13 mouse cellular contexts compared by ENCODE assay signal in the genomic region with DNA sequence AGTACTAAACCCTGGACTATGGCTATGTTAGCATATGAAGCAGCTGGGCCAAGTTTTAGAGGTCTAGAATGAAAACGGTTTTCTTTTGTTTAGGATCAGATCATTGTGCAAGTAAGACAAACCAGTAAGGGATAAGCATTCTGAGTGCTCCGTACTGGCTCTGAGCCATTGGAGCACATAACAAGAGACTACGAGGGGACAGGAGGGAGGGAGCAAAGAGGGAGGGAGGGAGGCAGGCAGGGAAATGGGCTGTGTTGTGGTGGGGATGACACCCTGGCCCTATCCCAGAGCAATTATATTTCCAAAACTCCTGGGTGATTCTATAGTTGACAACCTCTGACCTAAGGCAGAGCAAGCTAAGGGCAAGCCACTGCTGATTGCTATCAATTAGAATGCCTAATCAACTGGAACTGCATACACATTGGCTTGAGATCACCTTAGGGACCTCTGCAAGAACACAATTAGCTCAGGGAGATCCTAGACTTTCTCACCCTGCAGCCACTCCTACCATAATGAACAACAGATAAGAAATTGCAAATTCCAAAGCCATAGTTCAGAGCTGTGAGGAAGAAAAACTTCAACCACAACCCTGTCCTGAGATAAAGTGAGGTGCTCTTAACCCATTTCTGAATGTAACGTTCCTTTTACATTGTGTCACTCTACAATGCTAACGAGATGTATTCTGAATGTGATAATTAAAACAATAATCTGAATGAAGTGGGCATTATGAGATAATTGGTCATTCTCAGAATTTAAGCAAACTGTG.
DNase-seq lines count a peak whose midpoint lies in the region; ATAC-seq and TF ChIP-seq lines count a peak whose summit lies in the region.
"Had no signal": no experiment of that assay in that cellular context is flagged by ENCODE, and none has a peak within 500 bp of the region (broad histone marks: within the 10 kb centered on the region; RNA-seq: fewer than 3 reads in every experiment).

No protein-coding gene starts in this region.

- no peak overlapping the region for H3K4me2 ChIP-seq in hindbrain, embryonic 12.5 days (replicated peaks)
- no peak overlapping the region for H3K4me2 ChIP-seq in midbrain, embryonic 15.5 days
- H3K4me2 ChIP-seq: liver, embryonic 13.5 days had no signal

- no peaks in the 10 kb centered on the region; a peak in 1 of 4 replicates for H3K36me3 ChIP-seq in MEL (ENCODE audit: control insufficient read depth in 1 of 2, insufficient read depth in 2 of 2, low read length in 2 of 2)
- H3K36me3 ChIP-seq in hindbrain, embryonic 12.5 days, result no peaks in the 10 kb centered on the region
- no peaks in the 10 kb centered on the region for H3K36me3 ChIP-seq in midbrain, embryonic 15.5 days (replicated peaks)
- H3K36me3 ChIP-seq: liver, embryonic 13.5 days had no signal

- DNase-seq in heart, adult 11 months, result peak; percentile 29
- DNase-seq in heart, postnatal 14 days, result no peak
- peak; percentile 12 for DNase-seq in MEL (ENCODE audit: low read depth, low spot score)
- DNase-seq in layer of hippocampus, postnatal 14 days (ENCODE audit: low spot score in 2 of 2), result no peak
- no peak for DNase-seq in layer of hippocampus, adult 2 months (ENCODE audit: low spot score in 2 of 2)
- DNase-seq in left cerebral cortex, postnatal 25 days (ENCODE audit: low spot score in 2 of 2), result no peak
- DNase-seq: heart, postnatal 36 days; kidney, postnatal 36 days; liver, embryonic 13.5 days; right cerebral cortex, adult 18-20 months had no signal

- intact Hi-C loops in heart, postnatal 14 days (cut with DNase I), result no loop called here
- intact Hi-C loops in left cerebral cortex, postnatal 25 days (cut with DNase I), result no loop called here

- no peak for TF ChIP-seq EP300 in MEL (IDR thresholded peaks at IDR 0.05; ENCODE audit: low read depth in 1 of 2, low read length in 2 of 2)

- H3K4me1 ChIP-seq in MEL (ENCODE audit: control insufficient read depth in 1 of 2, insufficient read depth in 2 of 2, low read length in 2 of 2), result peaks cover 2 to 5% of the 10 kb centered on the region in 2 experiments; a peak in 2 of 4 replicates
- peaks cover 24% of the 10 kb centered on the region for H3K4me1 ChIP-seq in hindbrain, embryonic 12.5 days
- peaks cover 20% of the 10 kb centered on the region for H3K4me1 ChIP-seq in midbrain, embryonic 15.5 days

- H3K79me2 ChIP-seq in MEL (ENCODE audit: control insufficient read depth, insufficient read depth, low read length, poor library complexity), result no peaks in the 10 kb centered on the region

- H3K9ac ChIP-seq in MEL (ENCODE audit: control insufficient read depth, low read depth, low read length, poor library complexity, severe bottlenecking), result no peak overlapping the region
- H3K9ac ChIP-seq in hindbrain, embryonic 12.5 days, result no peak overlapping the region
- no peak overlapping the region for H3K9ac ChIP-seq in midbrain, embryonic 15.5 days
- H3K9ac ChIP-seq: liver, embryonic 13.5 days had no signal

- whole genome bisulfite sequencing in hindbrain, embryonic 12.5 days, result 50% methylated on average over 5 of the region's 5 CpGs
- WGBS in midbrain, embryonic 15.5 days, result 29% methylated on average over 5 of the region's 5 CpGs

- ATAC-seq in hindbrain, embryonic 12.5 days (ENCODE audit: low FRiP score), result peak; percentile 82
- ATAC-seq in midbrain, embryonic 15.5 days (replicated peaks), result peak; percentile 61

- H3K4me3 ChIP-seq in MEL (ENCODE audit: control insufficient read depth in 1 of 2, insufficient read depth in 1 of 2, low read depth in 2 of 2, low read length in 2 of 2), result no peak overlapping the region
- H3K4me3 ChIP-seq in hindbrain, embryonic 12.5 days, result no peak overlapping the region
- H3K4me3 ChIP-seq in midbrain, embryonic 15.5 days, result no peak overlapping the region
- no peak overlapping the region for H3K4me3 ChIP-seq in layer of hippocampus, adult 2 months
- H3K4me3 ChIP-seq: liver, embryonic 13.5 days had no signal

- TF ChIP-seq RAD21 in MEL (IDR thresholded peaks at IDR 0.05; ENCODE audit: low read depth, low read length), result no peak

- TF ChIP-seq POLR2A in MEL (IDR thresholded peaks at IDR 0.05; ENCODE audit: control insufficient read depth in 1 of 2, insufficient read depth in 1 of 2, low read depth in 1 of 2, low read length in 2 of 2, poor library complexity in 1 of 2), result no peak

- H3K27ac ChIP-seq in MEL (ENCODE audit: control insufficient read depth, low read depth, low read length), result no peak overlapping the region
- no peak overlapping the region for H3K27ac ChIP-seq in hindbrain, embryonic 12.5 days
- H3K27ac ChIP-seq in midbrain, embryonic 15.5 days, result no peak overlapping the region
- H3K27ac ChIP-seq in layer of hippocampus, adult 2 months, result no peak overlapping the region
- H3K27ac ChIP-seq: liver, embryonic 13.5 days had no signal

- no peak for TF ChIP-seq CTCF in MEL (IDR thresholded peaks at IDR 0.05 in 2 of 3, conservative IDR thresholded peaks at IDR 0.05 in 1 of 3; ENCODE audit: control insufficient read depth in 1 of 3, insufficient read depth in 1 of 3, low read depth in 2 of 3, low read length in 3 of 3, poor library complexity in 1 of 3, severe bottlenecking in 1 of 3)
- TF ChIP-seq CTCF in layer of hippocampus, adult 2 months (conservative IDR thresholded peaks at IDR 0.05), result no peak

- H3K27me3 ChIP-seq in MEL (ENCODE audit: control insufficient read depth in 1 of 2, insufficient read depth in 2 of 2, low read length in 2 of 2), result no peaks in the 10 kb centered on the region
- no peaks in the 10 kb centered on the region for H3K27me3 ChIP-seq in hindbrain, embryonic 12.5 days
- no peaks in the 10 kb centered on the region for H3K27me3 ChIP-seq in midbrain, embryonic 15.5 days (replicated peaks)
- H3K27me3 ChIP-seq: liver, embryonic 13.5 days had no signal

- H3K9me3 ChIP-seq in MEL (replicated peaks; ENCODE audit: insufficient read depth, low read length), result no peaks in the 10 kb centered on the region
- no peaks in the 10 kb centered on the region for H3K9me3 ChIP-seq in hindbrain, embryonic 12.5 days (replicated peaks)
- H3K9me3 ChIP-seq in midbrain, embryonic 15.5 days, result no peaks in the 10 kb centered on the region
- H3K9me3 ChIP-seq: G1E; liver, embryonic 13.5 days had no signal

TF ChIP-seq in MEL, 35 proteins besides CTCF, POLR2A, EP300 and RAD21:
- no peak for TF ChIP-seq UBTF (IDR thresholded peaks at IDR 0.05; ENCODE audit: borderline replicate concordance, insufficient read depth, low read depth, low read length)
- TF ChIP-seq GATA1 (IDR thresholded peaks at IDR 0.05; ENCODE audit: low read depth, low read length), result no peak
- no peak for TF ChIP-seq ZC3H11A (IDR thresholded peaks at IDR 0.05; ENCODE audit: low read depth, low read length)
- no peak for TF ChIP-seq E2F4 (IDR thresholded peaks at IDR 0.05; ENCODE audit: borderline replicate concordance, low read depth, low read length)
- TF ChIP-seq SMC3 (IDR thresholded peaks at IDR 0.05; ENCODE audit: low read depth, low read length), result no peak
- no peak for TF ChIP-seq MAFK (IDR thresholded peaks at IDR 0.05; ENCODE audit: borderline replicate concordance, low read depth, low read length)
- TF ChIP-seq MXI1 (IDR thresholded peaks at IDR 0.05; ENCODE audit: low read depth, low read length), result no peak
- TF ChIP-seq USF1 (IDR thresholded peaks at IDR 0.05; ENCODE audit: low read depth, low read length), result no peak
- no peak for TF ChIP-seq MYC (IDR thresholded peaks at IDR 0.05; ENCODE audit: low read depth, low read length)
- TF ChIP-seq ZNF384 (IDR thresholded peaks at IDR 0.05; ENCODE audit: low read depth, low read length), result no peak
- TF ChIP-seq TCF12 (IDR thresholded peaks at IDR 0.05; ENCODE audit: low read depth, low read length), result no peak
- no peak for TF ChIP-seq ETS1 (IDR thresholded peaks at IDR 0.05; ENCODE audit: low read depth, low read length)
- no peak for TF ChIP-seq RCOR1 (IDR thresholded peaks at IDR 0.05; ENCODE audit: low read depth, low read length)
- TF ChIP-seq ELF1 (IDR thresholded peaks at IDR 0.05; ENCODE audit: low read depth, low read length), result no peak
- TF ChIP-seq NELFE (IDR thresholded peaks at IDR 0.05; ENCODE audit: low read depth, low read length), result no peak

Comparison
In these comparisons a context has a peak if more than half of its experiments do, and no peak if none do; other contexts are left out.
1. DNase-seq: peak in heart, adult 11 months (single experiment) and MEL (single experiment); none in heart, postnatal 14 days (0 of 2), layer of hippocampus, postnatal 14 days (0 of 2), layer of hippocampus, adult 2 months (0 of 2) and left cerebral cortex, postnatal 25 days (0 of 2).